Mouse (Mus musculus) layer of hippocampus, adult 11-12 months (tissue): ENCODE measurements at regions not wholly inside any gene's neighbourhood (a gene's known extent, or its start where the extent isn't known, plus 50 kb on each side); places are given as distances from the start of the nearest gene placed in this dataset.

ENCODE experiments used
- DNase-seq: peaks from one replicate; pipeline ENCODE4 v3.0.0; 2022; ENCODE audit warnings: low spot score

DNA sequence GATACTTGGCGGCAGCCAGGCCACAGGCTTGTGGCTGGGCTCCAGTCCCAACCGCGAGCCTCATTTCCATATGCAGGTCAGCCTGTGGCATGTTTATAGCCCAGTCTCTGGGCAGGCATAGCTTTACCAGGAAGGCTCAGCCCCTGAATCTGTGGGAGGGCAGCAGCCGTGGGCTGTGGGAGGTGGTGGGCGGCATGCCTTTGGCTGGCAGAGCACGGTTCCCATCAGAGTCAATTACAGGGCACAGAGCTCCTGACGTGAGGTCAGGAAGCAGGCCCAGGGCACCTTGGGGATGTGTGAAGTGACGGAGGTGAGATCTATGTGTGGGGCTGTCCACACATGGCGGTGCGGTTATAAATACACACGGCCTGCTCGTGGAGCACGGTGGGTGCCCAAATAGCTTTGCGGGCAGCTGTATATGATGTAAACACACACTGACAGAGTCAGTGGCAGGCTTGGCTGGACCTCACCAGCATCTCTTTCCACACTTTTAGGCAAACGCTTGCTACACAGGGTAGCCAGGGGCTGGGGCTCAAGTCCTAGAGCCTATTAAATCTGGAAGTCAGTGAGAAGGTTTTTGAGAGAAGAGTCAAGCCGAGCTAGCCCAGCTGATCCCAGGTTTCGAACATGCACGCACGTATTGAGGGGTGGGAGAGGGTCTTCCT is 71.8 kb downstream of the Gm525 start:
- no peak for DNase-seq

GRCm38 (mm10) chr11:89142527-89143154 is 69.0 kb downstream of the Gm525 start:
- no peak for DNase-seq
